Mouse (Mus musculus): ENCODE measurements around the gene Sec24c. TPM values are rescaled to one million over a fixed set of nuclear protein-coding genes. Genes with fewer than 3 reads are reported as not detected.
"Not testable (repeated sequence)": the region's sequence is repeated elsewhere in the genome, so short reads cannot be mapped to it uniquely, and the experiment has no call there.

Gene Sec24c
- total RNA-seq, 2 experiments from 2014 or later = 34.2 to 69.7 TPM

DNA sequence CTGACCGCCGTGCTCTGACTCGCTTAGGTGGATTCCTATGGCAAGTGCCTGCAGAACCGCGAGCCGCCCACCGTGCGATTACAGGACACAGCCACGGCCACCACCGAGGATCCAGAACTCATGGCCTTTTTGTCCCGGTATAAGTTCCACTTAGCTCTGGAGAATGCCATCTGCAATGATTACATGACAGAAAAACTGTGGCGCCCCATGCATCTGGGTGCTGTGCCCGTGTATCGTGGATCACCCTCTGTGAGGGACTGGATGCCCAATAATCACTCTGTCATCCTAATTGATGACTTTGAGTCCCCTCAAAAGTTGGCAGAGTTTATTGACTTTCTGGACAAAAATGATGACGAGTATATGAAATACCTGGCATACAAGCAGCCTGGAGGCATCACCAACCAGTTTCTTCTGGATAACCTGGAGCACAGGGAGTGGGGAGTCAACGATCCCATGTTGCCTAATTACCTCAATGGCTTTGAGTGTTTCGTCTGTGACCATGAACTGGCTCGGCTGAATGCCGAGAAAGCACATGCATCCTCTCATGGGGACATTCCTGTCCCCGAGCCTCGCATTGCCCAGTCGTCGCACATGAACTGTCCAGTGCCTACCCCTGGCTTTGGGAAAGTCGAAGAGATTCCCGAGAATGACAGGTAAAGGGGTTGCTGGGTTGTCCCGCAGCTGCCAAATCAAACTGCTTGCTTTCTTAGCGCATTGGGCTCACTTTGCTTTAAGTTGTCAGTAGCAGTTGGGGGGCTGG, 21.8 kb downstream of the Sec24c start:
- ATAC-seq (ENCODE audit: poor library complexity, severe bottlenecking) = no peak

GRCm38 (mm10) chr14:20696986-20697385, 22.9 kb downstream of the Sec24c start:
- peak; percentile 45 for ATAC-seq (ENCODE audit: poor library complexity, severe bottlenecking)

GRCm38 (mm10) chr14:20698515-20698914, 24.4 kb downstream of the Sec24c start:
- ATAC-seq (ENCODE audit: poor library complexity, severe bottlenecking) = no peak

- ATAC-seq (ENCODE audit: poor library complexity, severe bottlenecking) = no peak
Observed at GRCm38 (mm10) chr14:20700362-20700761, 26.3 kb downstream of the Sec24c start.

GRCm38 (mm10) chr14:20701554-20701953, 27.4 kb downstream of the Sec24c start:
- no peak for ATAC-seq (ENCODE audit: poor library complexity, severe bottlenecking)

- ATAC-seq (ENCODE audit: poor library complexity, severe bottlenecking) = no peak
Observed at GRCm38 (mm10) chr14:20702096-20702740, 28.1 kb downstream of the Sec24c start.

GRCm38 (mm10) chr14:20702741-20703381, 28.8 kb downstream of the Sec24c start, which contains the start of gene Chchd1:
TSS of gene Chchd1 (plus strand) at chr14:20703006.
- ATAC-seq (ENCODE audit: poor library complexity, severe bottlenecking) = peak; percentile 86

- not testable (repeated sequence) for ATAC-seq (ENCODE audit: poor library complexity, severe bottlenecking)
Observed at GRCm38 (mm10) chr14:20703461-20703860, 29.4 kb downstream of the Sec24c start.

DNA sequence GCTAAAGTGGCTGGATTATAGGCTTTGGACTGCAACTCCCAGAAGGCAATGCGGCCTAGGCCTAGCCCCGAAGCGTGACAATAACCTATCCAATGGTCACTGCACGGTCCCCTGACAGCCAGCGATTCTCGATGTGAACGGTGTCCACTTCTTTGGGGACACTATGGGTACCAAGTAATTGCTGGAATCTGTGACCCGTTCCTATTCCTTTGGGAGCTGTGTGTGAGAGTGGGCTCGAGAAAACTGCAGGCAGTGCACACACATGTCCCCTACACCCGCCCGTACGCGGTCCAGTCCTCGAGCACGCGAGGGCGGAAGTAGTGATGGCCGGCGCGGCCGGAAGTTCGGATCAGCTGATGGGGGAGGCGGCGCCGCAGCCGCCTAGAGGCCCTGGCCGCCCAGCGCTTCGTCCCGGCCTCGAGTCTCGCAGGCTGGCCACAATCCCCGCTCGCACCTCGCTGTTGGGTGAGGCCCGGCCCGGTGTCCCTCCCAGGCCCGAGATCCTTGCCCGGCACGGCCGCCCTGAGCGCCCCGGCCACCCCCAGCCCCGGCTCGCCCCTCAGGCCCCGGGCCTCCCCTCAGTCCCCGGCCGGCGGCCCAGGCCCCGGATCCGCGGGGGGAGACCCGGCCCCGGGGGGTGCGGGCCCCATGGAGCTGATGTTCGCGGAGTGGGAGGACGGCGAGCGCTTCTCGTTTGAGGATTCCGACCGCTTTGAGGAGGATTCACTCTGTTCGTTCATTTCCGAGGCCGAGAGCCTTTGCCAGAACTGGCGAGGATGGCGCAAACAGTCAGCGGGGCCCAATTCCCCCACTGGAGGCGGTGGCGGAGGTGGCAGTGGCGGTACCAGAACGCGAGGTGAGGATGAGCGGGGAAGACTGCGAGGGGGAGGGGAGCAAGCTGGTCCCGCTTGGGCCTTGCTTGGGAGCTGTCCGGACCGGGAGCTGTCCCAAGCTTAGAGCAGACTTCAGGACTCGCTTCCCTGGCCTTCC, 33.4 kb downstream of the Sec24c start, which contains the start of gene Zswim8:
Gene Zswim8, plus strand, starts transcription at position 352 of the 990 bp plus-strand sequence.
- peak; percentile 84 for ATAC-seq (ENCODE audit: poor library complexity, severe bottlenecking)

DNA sequence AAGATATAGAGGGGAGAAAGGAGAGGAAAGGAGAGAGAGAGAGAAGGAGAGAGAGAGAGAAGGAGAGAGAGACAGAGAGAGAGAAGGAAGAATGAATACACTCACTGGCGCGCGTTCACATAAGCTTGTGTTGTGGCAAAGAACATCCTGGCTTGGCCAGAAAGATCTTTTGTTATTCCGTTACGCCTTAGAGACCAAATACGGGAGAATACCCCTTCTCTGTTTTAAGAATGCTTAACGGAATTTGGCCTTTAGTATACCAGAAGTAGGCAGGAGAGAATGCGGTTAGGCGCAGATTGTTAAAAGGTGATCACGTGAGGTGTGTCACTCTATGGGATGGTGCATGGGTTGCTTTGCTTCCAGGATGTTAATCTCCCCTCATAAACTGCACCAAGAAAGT, 34.1 kb downstream of the Sec24c start:
- no peak for ATAC-seq (ENCODE audit: poor library complexity, severe bottlenecking)

- no peak for ATAC-seq (ENCODE audit: poor library complexity, severe bottlenecking)
Observed at GRCm38 (mm10) chr14:20713832-20714231, 39.7 kb downstream of the Sec24c start.

DNA sequence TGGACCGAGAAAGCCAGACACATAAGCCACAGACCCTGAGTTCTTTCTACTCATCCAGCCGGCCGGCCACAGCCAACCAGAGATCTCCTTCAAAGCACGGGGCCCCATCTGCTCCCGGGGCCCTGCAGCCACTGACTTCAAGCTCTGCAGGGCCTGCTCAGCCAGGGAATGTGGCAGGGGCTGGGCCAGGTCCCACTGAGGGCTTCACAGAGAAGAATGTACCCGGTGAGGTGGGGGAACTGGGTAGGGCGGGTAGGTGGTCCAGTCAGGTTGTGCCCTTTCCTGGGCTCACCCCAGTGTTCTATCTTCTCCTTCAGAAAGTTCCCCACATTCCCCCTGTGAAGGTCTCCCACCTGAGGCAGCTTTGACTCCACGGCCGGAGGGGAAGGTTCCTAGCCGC, 44.3 kb downstream of the Sec24c start:
- no peak for ATAC-seq (ENCODE audit: poor library complexity, severe bottlenecking)

DNA sequence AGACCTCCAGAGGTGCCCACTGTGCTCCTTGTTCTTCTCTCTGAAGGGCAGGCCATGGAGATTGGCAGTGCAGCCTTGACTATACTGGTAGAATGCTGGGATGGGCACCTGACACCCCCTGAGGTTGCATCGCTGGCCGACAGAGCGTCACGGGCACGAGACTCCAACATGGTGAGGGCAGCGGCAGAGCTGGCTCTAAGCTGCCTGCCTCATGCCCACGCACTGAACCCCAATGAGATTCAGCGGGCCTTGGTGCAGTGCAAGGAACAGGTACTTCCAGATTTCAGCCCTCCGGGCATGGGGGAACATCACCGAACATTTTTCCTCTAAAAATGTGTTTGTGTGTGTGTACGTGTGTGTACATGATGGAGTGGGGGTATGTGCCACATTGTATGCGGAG, 45.7 kb downstream of the Sec24c start:
- no peak for ATAC-seq (ENCODE audit: poor library complexity, severe bottlenecking)

DNA sequence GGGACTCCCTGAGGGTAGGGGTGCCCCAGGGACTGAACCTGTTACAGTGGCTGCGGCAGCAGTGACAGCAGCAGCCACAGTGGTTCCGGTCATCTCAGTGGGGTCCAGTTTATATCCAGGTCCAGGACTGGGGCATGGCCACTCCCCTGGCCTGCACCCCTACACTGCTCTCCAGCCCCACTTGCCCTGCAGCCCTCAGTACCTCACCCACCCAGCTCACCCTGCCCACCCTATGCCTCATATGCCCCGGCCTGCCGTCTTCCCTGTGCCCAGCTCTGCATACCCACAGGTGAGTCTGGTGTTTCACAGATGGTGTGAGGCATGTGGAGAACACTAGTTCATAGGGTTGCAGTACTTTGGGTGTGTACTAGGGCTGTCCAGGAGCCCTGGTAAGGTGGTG, 47.3 kb downstream of the Sec24c start:
- no peak for ATAC-seq (ENCODE audit: poor library complexity, severe bottlenecking)

DNA sequence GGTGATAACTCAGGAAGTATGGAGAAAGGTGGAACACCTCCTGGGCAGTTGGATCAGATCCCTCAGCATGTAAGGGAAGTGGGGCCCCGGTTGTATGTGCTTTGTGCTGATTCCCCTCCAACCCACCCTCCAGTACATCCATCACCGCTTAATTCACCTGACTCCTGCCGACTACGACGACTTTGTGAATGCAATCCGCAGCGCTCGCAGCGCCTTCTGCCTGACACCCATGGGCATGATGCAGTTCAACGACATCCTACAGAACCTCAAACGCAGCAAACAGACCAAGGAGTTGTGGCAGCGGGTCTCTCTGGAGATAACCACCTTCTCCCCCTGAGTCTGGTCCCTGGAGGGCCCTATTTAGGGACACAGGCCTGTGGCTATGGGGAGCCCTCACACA, 48.9 kb downstream of the Sec24c start:
- no peak for ATAC-seq (ENCODE audit: poor library complexity, severe bottlenecking)

GRCm38 (mm10) chr14:20724043-20724442, 49.9 kb downstream of the Sec24c start:
- peak; percentile 54 for ATAC-seq (ENCODE audit: poor library complexity, severe bottlenecking)

DNA sequence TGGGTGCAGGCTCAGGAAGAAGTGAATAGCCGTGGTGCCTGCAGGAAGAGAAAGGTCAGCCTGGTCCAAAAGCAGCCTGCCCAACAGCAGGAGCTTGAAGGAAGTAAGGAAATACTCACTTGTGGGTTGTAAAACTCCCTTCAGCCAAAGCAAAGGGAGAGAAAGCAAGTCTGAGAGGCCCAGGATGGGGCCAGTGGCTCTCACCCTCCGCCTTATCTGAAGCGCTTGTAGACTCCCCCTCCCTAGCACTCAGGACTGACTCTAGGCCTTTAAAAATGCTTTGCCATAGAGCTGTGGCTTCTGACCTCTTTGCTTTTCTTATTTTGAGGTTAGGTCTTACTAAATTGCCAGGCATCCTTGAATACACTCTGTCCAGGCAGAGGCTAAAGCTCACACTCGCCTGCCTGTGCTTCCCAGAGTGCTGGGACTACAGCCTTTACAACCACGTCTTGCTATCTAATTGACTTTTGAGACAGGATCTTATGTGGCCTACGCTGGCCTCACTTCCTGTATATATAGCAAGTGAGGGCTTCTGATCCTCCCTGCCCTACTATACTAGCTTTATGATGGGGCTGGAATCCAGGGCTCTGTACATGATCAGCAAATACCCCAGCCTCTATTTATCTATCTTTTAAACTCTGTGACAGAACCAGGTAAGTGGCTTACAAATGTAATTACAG, 51.7 kb downstream of the Sec24c start:
- ATAC-seq (ENCODE audit: poor library complexity, severe bottlenecking) = no peak

GRCm38 (mm10) chr14:20729871-20730270, 55.8 kb downstream of the Sec24c start:
- ATAC-seq (ENCODE audit: poor library complexity, severe bottlenecking) = no peak

DNA sequence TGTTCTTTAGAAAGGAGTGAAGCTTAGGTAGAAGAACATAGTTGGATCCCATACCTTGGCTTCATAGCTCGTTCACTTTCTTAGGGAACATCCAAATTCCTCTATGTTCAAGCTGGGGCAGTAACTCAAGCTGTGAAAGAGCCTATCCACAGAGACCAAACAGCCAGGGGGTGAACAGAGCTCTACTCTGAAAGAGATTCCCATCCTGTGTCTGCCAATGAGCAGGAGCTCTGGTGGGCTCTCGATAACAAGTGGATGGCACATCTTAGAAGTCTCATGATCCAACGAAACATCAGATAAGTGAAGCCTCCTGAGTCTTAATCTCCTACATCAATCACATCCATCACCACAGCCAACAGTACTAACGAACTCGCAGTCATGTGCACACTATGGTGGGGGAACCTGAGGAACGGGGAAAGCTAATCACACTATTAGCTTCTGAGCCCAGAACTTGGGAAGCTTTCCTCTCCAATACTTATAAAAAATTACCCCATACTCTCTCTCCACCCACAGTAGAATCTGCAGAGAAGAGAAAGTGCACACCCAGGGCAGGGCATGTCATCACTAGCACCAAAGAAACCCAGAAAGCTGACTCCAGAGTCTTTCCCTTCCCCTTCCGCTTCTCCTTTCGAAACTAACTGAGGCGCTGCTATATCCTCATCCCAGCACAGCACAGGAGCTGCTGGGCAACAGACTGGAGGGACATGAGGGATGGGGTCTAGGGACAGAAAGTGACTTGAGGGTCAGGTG, 56.9 kb downstream of the Sec24c start:
- peak; percentile 47 for ATAC-seq (ENCODE audit: poor library complexity, severe bottlenecking)
